Mouse (Mus musculus) neural tube, embryonic 11.5 days (tissue): ENCODE data around the gene Kdm2a. TPM values are rescaled to one million over a fixed set of nuclear protein-coding genes. Genes with fewer than 3 reads are reported as not detected.

ENCODE experiments used
- ATAC-seq: fragments of 200-750 bp; cut with Nextera tagmentation; 2 replicates; pipeline ENCODE4 v1.8.0; 2017; ENCODE audit warnings: moderate number of reproducible peaks, mild to moderate bottlenecking, moderate TSS enrichment, moderate library complexity; ENCODE audit not compliant: insufficient read depth, low FRiP score, low TSS enrichment
- DNase-seq: peaks from one replicate; pipeline ENCODE4 v3.0.0-alpha.2; 2015; ENCODE audit warnings: low spot score
- H3K27ac ChIP-seq: fragments of 300-500 bp; sonication (generic); 2 replicates; pipeline ENCODE4 v1.5.1; 2014; ENCODE audit warnings: low read depth, mild to moderate bottlenecking, low read length
- H3K27me3 ChIP-seq: fragments of 300-500 bp; sonication (generic); 2 replicates; pipeline ENCODE4 v1.6.1; 2014; ENCODE audit warnings: mild to moderate bottlenecking, low read length, mixed read lengths; ENCODE audit not compliant: control insufficient read depth, insufficient read depth
- H3K36me3 ChIP-seq: fragments of 300-500 bp; sonication (generic); 2 replicates; pipeline ENCODE4 v1.6.1; 2014; ENCODE audit warnings: mild to moderate bottlenecking, low read length, moderate library complexity, mixed read lengths; ENCODE audit not compliant: control insufficient read depth, insufficient read depth
- H3K4me1 ChIP-seq: fragments of 300-500 bp; sonication (generic); 2 replicates; pipeline ENCODE4 v1.6.1; 2014; ENCODE audit warnings: low read length, mixed read lengths; ENCODE audit not compliant: control insufficient read depth, insufficient read depth
- H3K4me2 ChIP-seq: fragments of 300-500 bp; sonication (generic); 2 replicates; pipeline ENCODE4 v1.6.1; 2014; ENCODE audit warnings: low read depth, mild to moderate bottlenecking, moderate library complexity
- H3K4me3 ChIP-seq: fragments of 300-500 bp; sonication (generic); 2 replicates; pipeline ENCODE4 v1.5.1; 2014; ENCODE audit warnings: low read depth, low read length
- H3K9ac ChIP-seq: fragments of 300-500 bp; sonication (generic); 2 replicates; pipeline ENCODE4 v1.6.1; 2014; ENCODE audit warnings: mild to moderate bottlenecking, low read length
- H3K9me3 ChIP-seq: fragments of 300-500 bp; sonication (generic); 2 replicates; pipeline ENCODE4 v1.6.1; 2016; ENCODE audit warnings: low read length; ENCODE audit not compliant: control insufficient read depth
- WGBS: fragments of 180-500 bp; shearing (Covaris S2); extraction: QIAGEN DNeasy Blood & Tissue Kit; methylation state at CpG from one replicate; pipeline ENCODE4 v1.1.7; 2014; 5-methylcytosine and 5-hydroxymethylcytosine counted together
- polyA plus RNA-seq: library from polyadenylated mRNA; unstranded; fragments of >200 nt; fragmentation: Nextera tagmentation; extraction: Ambion mirVana; gene quantifications from 2 replicates; pipeline ENCODE4 v1.2.1, GENCODE M21; 2014

The Kdm2a gene
- polyA plus RNA-seq, 1 experiment from 2014 or later, result 44.1 TPM

- WGBS, result 68% methylated on average over 11 of the region's 11 CpGs
- no peak for DNase-seq
- Histone ChIP-seq H3K27ac (no peak overlapping the region), H3K9ac (no peak overlapping the region), H3K4me3 (no peak overlapping the region), H3K4me1 (peaks cover 31% of the 10 kb centered on the region), H3K36me3 (no peaks in the 10 kb centered on the region), H3K27me3 (no peaks in the 10 kb centered on the region), H3K9me3 (no peaks in the 10 kb centered on the region), H3K4me2 (no peak overlapping the region)
- ATAC-seq, result no peak
Measured at GRCm38 (mm10) chr19:4300852-4301734, 97.0 kb downstream of the Kdm2a start.

GRCm38 (mm10) chr19:4300271-4300704, 97.8 kb downstream of the Kdm2a start:
- Histone ChIP-seq H3K4me3 (no peak overlapping the region), H3K9me3 (no peaks in the 10 kb centered on the region), H3K36me3 (no peaks in the 10 kb centered on the region), H3K4me2 (no peak overlapping the region), H3K4me1 (peaks cover 30% of the 10 kb centered on the region), H3K27ac (no peak overlapping the region), H3K9ac (no peak overlapping the region), H3K27me3 (no peaks in the 10 kb centered on the region)
- no peak for DNase-seq
- ATAC-seq, result no peak
- WGBS, result 40% methylated on average over 7 of the region's 7 CpGs

GRCm38 (mm10) chr19:4299574-4300270, 98.4 kb downstream of the Kdm2a start:
- H3K4me2 ChIP-seq, result no peak overlapping the region
- no peaks in the 10 kb centered on the region for H3K9me3 ChIP-seq
- no peak for ATAC-seq
- H3K4me1 ChIP-seq, result peaks cover 24% of the 10 kb centered on the region
- no peak overlapping the region for H3K27ac ChIP-seq
- DNase-seq, result no peak
- no peak overlapping the region for H3K9ac ChIP-seq
- WGBS, result 85% methylated on average over 6 of the region's 6 CpGs
- H3K4me3 ChIP-seq, result no peak overlapping the region
- no peaks in the 10 kb centered on the region for H3K27me3 ChIP-seq
- no peaks in the 10 kb centered on the region for H3K36me3 ChIP-seq

GRCm38 (mm10) chr19:4299126-4299525, 99.0 kb downstream of the Kdm2a start:
- Histone ChIP-seq H3K9me3 (no peaks in the 10 kb centered on the region), H3K27ac (no peak overlapping the region), H3K36me3 (no peaks in the 10 kb centered on the region), H3K4me3 (no peak overlapping the region), H3K27me3 (no peaks in the 10 kb centered on the region), H3K4me1 (peaks cover 18% of the 10 kb centered on the region), H3K4me2 (no peak overlapping the region), H3K9ac (no peak overlapping the region)
- ATAC-seq (no peak), DNase-seq (no peak)
- 91% methylated on average over 7 of the region's 7 CpGs for WGBS

- Histone ChIP-seq H3K36me3 (no peaks in the 10 kb centered on the region), H3K27me3 (no peaks in the 10 kb centered on the region), H3K4me2 (no peak overlapping the region), H3K9ac (no peak overlapping the region), H3K4me3 (no peak overlapping the region), H3K27ac (no peak overlapping the region), H3K4me1 (peaks cover 17% of the 10 kb centered on the region; the same call in 1 of the 2 replicates), H3K9me3 (no peaks in the 10 kb centered on the region)
- 91% methylated on average over 17 of the region's 17 CpGs for WGBS
- ATAC-seq (no peak), DNase-seq (no peak)
Measured at GRCm38 (mm10) chr19:4298322-4299121, 99.6 kb downstream of the Kdm2a start.

GRCm38 (mm10) chr19:4297851-4298250, 100.2 kb downstream of the Kdm2a start:
- Histone ChIP-seq H3K9me3 (no peaks in the 10 kb centered on the region), H3K27me3 (no peaks in the 10 kb centered on the region), H3K4me1 (peaks cover 13% of the 10 kb centered on the region; the same call in 1 of the 2 replicates), H3K27ac (no peak overlapping the region), H3K36me3 (no peaks in the 10 kb centered on the region), H3K9ac (no peak overlapping the region), H3K4me2 (no peak overlapping the region), H3K4me3 (no peak overlapping the region)
- ATAC-seq, result no peak
- no peak for DNase-seq
- WGBS, result 89% methylated on average over 5 of the region's 5 CpGs

GRCm38 (mm10) chr19:4296611-4297010, 101.5 kb downstream of the Kdm2a start:
- Histone ChIP-seq H3K27ac (no peak overlapping the region), H3K4me3 (no peak overlapping the region), H3K9me3 (no peaks in the 10 kb centered on the region), H3K4me1 (peaks cover 7% of the 10 kb centered on the region; the same call in 1 of the 2 replicates), H3K27me3 (no peaks in the 10 kb centered on the region), H3K4me2 (no peak overlapping the region), H3K36me3 (peaks cover 2% of the 10 kb centered on the region; the same call in 1 of the 2 replicates), H3K9ac (no peak overlapping the region)
- DNase-seq (no peak), ATAC-seq (no peak)
- WGBS, result 87% methylated on average over 2 of the region's 2 CpGs

GRCm38 (mm10) chr19:4295391-4295790, 102.7 kb downstream of the Kdm2a start:
- 0 out of 2 replicates have a peak, but pooled peaks cover 2% of the 10 kb centered on the region for H3K4me1 ChIP-seq
- no peaks in the 10 kb centered on the region for H3K9me3 ChIP-seq
- DNase-seq (no peak), ATAC-seq (no peak)
- peaks cover 10% of the 10 kb centered on the region for H3K36me3 ChIP-seq
- no peaks in the 10 kb centered on the region for H3K27me3 ChIP-seq
- H3K4me3 ChIP-seq, result no peak overlapping the region
- WGBS, result 90% methylated on average over 4 of the region's 4 CpGs
- H3K9ac ChIP-seq, result no peak overlapping the region
- no peak overlapping the region for H3K27ac ChIP-seq
- H3K4me2 ChIP-seq, result no peak overlapping the region
